Mouse (Mus musculus) cerebral cortex, adult 2 months (tissue): ENCODE measurements around the gene Gm21732.

ENCODE experiments used
- WGBS: fragments of 180-500 bp; shearing (Covaris S2); methylation state at CpG from one replicate; pipeline ENCODE4 v1.1.7; 2018; 5-methylcytosine and 5-hydroxymethylcytosine counted together

The Gm21732 gene

DNA sequence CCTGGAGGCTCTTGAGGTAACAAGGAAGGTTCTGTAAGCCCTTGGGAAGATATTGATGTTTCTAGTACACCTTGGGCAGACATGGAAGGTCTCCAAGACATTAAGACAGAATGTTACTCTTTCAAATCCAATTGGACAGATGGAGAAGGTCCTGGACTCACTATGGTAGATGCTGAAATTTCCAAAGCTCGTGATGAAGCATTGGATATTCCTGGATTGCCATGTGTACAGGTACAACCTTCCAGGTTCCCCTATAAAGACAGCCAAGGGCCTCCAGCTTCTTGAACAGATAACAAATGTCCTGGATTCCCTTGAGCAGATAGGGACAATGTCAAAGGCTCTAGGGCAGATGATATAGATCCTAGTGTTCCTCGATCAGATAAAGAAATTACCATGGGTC lies at the start of gene Gm21732:
Gene Gm21732, minus strand, starts transcription at position 101 of the 400 bp plus-strand sequence.
- WGBS, result no CpG with 5 or more reads among the region's 2 CpGs
